Mouse (Mus musculus): ENCODE results near the gene Shank2.

- TF ChIP-seq CTCF (IDR thresholded peaks at IDR 0.05; ENCODE audit: control insufficient read depth, insufficient read depth, low read length), result no peak
- no peak for TF ChIP-seq POLR2A (IDR thresholded peaks at IDR 0.05; ENCODE audit: borderline replicate concordance, control insufficient read depth, low read depth, low read length)
These were observed 38.6 kb downstream of the Shank2 start for GRCm38 (mm10) chr7:144040328-144040727.

Measured in bone marrow, adult 2 months (tissue).